Mouse (Mus musculus) neutrophil, adult 5-6 weeks (primary cell): ENCODE data around the gene Vmn2r111. TPM values are rescaled to one million over a fixed set of nuclear protein-coding genes. Genes with fewer than 3 reads are reported as not detected.
"Not testable (repeated sequence)": the region's sequence is repeated elsewhere in the genome, so short reads cannot be mapped to it uniquely, and the experiment has no call there.

Source experiments
- ATAC-seq: fragments of 151-379, 151-347 bp; 2 replicates; pipeline ENCODE4 v1.8.0; 2017; ENCODE audit warnings: mild to moderate bottlenecking, moderate TSS enrichment; ENCODE audit not compliant: insufficient number of reproducible peaks, poor library complexity, low FRiP score, severe bottlenecking; ENCODE audit errors: extremely low read depth
- total RNA-seq: library from RNA; stranded (forward); fragments of 200-1000 nt; gene quantifications from 2 replicates; pipeline ENCODE4 v1.2.3, GENCODE M21; 2017

Gene Vmn2r111
- 0.12 TPM in 1 of 2 replicates, not detected in the other for total RNA-seq

DNA sequence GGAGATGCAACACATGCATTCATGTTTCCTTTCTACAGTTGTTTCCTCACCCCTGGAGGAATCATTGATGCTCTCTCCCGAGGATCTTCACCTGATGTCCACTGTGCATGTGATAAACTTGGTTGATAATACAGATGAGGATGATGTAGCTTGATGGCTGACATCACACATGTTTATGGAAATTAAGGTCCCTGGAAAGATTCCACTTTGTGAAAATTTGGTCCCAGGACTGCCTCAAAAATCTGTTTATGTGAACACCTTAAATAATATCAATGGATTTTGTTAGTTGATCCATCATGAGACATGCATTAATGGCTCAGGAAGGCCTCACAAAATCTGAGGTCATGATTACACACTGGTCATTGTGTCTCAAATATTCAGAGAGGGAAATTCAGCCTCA, at the start of gene Vmn2r111:
Vmn2r111 (minus strand) TSS at position 101 of the 400 bp plus-strand sequence.
- ATAC-seq: not testable (repeated sequence)

DNA sequence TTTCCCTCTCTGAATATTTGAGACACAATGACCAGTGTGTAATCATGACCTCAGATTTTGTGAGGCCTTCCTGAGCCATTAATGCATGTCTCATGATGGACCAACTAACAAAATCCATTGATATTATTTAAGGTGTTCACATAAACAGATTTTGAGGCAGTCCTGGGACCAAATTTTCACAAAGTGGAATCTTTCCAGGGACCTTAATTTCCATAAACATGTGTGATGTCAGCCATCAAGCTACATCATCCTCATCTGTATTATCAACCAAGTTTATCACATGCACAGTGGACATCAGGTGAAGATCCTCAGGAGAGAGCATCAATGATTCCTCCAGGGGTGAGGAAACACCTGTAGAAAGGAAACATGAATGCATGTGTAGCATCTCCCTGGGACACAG, 27.4 kb upstream of the Vmn2r111 start, which contains the start of gene Vmn2r112:
Vmn2r112 (plus strand) TSS at position 301 of the 400 bp plus-strand sequence.
- ATAC-seq: not testable (repeated sequence)

DNA sequence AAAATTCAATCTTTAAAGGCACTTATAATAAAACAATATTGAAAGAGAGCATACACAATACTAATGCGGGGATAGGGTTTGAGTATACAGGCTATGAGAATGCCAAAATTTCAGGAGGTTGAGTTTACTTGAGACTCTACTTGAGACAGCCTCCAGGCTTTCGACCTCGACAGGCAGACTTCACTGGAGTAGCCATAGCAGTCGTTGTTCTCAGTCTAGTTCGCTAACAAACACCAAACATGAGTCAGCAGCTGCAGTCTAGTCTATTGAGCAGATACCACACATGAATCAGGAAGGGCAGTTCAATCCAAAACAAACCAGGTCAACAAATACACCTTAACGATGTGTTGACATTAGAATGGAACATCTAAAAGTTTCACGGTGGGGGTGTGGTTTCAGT, 52.8 kb downstream of the Vmn2r111 start:
- ATAC-seq: not testable (repeated sequence)

DNA sequence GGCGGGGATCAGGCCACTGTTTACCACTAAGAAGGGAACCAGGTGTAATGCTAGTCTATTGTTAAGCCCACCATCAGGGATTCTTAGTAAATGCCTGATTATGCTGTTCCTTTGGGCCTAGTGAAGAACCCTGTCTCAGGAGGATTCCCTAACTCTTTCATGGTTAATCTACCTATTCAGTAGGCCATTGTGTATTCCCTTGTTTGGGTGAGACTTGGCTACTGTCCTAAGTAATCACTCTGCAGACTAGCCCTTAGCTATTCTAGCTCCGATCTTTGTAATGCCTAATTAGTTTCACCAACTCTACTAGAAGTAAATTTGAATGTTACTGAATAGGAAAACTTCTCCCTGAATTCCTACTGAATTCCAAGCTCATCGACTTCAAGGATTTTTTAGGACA, 53.2 kb downstream of the Vmn2r111 start:
- ATAC-seq: not testable (repeated sequence)

DNA sequence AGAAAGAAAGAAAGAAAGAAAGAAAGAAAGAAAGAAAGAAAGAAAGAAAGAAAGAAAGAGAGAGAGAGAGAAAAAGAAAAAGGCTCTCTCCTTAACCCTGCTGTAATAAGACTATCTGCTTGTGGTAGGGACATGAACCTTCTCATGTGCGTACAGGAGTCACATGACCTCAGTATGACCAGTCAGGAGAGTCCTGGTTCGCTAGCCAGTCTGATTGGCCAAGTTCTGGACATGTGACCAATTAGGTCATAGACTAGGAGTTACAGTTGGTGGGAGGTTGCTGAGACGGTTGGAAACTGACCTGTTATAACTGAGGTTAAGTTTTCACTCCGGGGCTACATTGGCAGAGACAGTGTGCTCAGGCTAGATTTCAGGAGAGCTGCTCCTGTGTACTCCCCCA, 76.2 kb downstream of the Vmn2r111 start:
- ATAC-seq: no peak

Other genes starting within 250 kb of the Vmn2r111 start
- gene Zfp944, start 212.1 kb downstream of the Vmn2r111 start, total RNA-seq: 19.6 and 21.4 TPM in 2 replicates
- gene Zfp758, start 212.0 kb downstream of the Vmn2r111 start, total RNA-seq: 36.2 and 43.9 TPM in 2 replicates
- gene Zfp946, start 149.3 kb downstream of the Vmn2r111 start, total RNA-seq: 6.2 and 8.6 TPM in 2 replicates
- gene Vmn2r112, start 27.5 kb upstream of the Vmn2r111 start, total RNA-seq: under 0.01 TPM in 1 of 2 replicates, not detected in the other